Mouse (Mus musculus): ENCODE results near the gene Ppp2r5c. TPM values are rescaled to one million over a fixed set of nuclear protein-coding genes. Genes with fewer than 3 reads are reported as not detected.

Ppp2r5c gene
- polyA plus RNA-seq, 1 experiment = 24.4 TPM

- Histone ChIP-seq H3K27me3 (replicated peaks) (no peaks in the 10 kb centered on the region), H3K4me1 (peaks cover 93% of the 10 kb centered on the region), H3K9me3 (no peaks in the 10 kb centered on the region), H3K4me3 (replicated peaks) (peak overlapping the region; percentile 84), H3K36me3 (replicated peaks; ENCODE audit: low read length) (peaks cover 37% of the 10 kb centered on the region)
- TF ChIP-seq GATA1 (IDR thresholded peaks at IDR 0.05; ENCODE audit: borderline replicate concordance, low read length) (no peak), FLI1 (IDR thresholded peaks at IDR 0.05; ENCODE audit: low read length) (no peak)
Measured at GRCm38 (mm10) chr12:110460418-110461300, 13.7 kb downstream of the Ppp2r5c start.

DNA sequence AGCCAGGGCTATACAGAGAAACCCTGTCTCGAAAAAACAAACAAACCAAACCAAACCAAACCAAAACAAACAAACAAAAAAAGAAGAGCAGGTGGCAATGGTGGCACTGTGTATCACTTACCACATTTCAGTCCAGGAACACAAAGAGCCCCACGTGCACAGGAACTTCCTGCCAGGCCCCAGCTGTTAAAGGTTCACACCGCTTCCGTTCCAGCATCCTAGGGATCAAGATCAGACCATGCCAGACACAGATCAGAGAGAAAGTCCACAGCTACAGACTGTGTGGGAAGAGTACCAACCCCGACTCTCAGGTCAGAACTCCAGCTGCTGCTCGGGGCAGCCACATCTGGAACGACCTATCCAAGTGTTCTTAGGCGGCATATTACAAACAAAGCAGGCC, 16.8 kb downstream of the Ppp2r5c start:
- TF ChIP-seq GATA1 (IDR thresholded peaks at IDR 0.05; ENCODE audit: borderline replicate concordance, low read length) (no peak), FLI1 (IDR thresholded peaks at IDR 0.05; ENCODE audit: low read length) (no peak)
- H3K9me3 ChIP-seq = no peaks in the 10 kb centered on the region
- no peak overlapping the region for H3K4me3 ChIP-seq (replicated peaks)
- no peaks in the 10 kb centered on the region for H3K27me3 ChIP-seq (replicated peaks)
- H3K36me3 ChIP-seq (replicated peaks; ENCODE audit: low read length) = peaks cover 55% of the 10 kb centered on the region
- peaks cover 69% of the 10 kb centered on the region for H3K4me1 ChIP-seq

GRCm38 (mm10) chr12:110471426-110471825, 24.5 kb downstream of the Ppp2r5c start:
- Histone ChIP-seq H3K36me3 (replicated peaks; ENCODE audit: low read length) (peaks cover 85% of the 10 kb centered on the region), H3K4me1 (peaks cover 39% of the 10 kb centered on the region), H3K9me3 (peaks cover 10% of the 10 kb centered on the region; the same call in 1 of the 2 replicates), H3K4me3 (replicated peaks) (no peak overlapping the region), H3K27me3 (replicated peaks) (no peaks in the 10 kb centered on the region)
- TF ChIP-seq FLI1 (IDR thresholded peaks at IDR 0.05; ENCODE audit: low read length) = no peak
- TF ChIP-seq GATA1 (IDR thresholded peaks at IDR 0.05; ENCODE audit: borderline replicate concordance, low read length) = no peak

DNA sequence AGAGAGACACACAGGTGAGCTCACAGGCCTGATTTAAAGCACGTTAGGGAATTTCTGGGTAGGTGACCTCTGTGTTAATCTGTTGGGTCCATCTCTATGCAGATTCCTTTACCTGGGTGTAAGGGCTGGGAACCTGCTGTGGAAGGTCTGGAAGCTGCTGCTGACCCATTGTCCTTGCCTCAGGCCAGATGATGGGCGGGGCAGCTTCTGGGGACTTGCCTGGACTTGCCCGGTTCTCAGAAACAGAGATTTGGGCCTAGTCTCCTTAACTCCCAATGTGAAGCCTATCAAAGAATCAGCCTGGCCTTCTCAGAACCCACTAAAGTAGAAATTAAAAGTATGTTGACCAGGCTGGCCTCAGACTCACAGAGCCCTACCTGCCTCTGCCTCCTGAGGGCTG, 25.3 kb downstream of the Ppp2r5c start:
- H3K36me3 ChIP-seq (replicated peaks; ENCODE audit: low read length) = peaks cover 87% of the 10 kb centered on the region
- TF ChIP-seq FLI1 (IDR thresholded peaks at IDR 0.05; ENCODE audit: low read length) (no peak), GATA1 (IDR thresholded peaks at IDR 0.05; ENCODE audit: borderline replicate concordance, low read length) (no peak)

DNA sequence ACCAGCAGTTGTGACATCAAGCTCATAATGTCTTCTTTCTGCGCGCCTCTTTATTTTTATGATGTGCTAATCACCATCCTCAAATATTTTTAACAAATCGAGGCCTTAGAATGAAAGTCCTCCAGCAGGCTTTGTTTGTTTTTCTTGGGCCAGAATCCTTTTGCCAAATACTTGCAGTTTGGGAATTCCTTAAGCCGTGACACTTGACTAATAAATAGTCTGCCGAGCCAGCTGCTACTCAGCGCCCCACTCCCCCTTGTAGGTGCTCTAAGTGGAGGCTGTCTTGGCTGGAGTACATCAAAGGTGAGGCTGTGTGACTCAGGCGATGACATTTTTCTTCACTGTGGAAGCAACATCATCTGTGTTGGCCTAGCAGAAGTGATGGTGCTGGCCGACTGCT, 27.6 kb downstream of the Ppp2r5c start:
- Histone ChIP-seq H3K4me3 (replicated peaks) (no peak overlapping the region), H3K9me3 (0 out of 2 replicates have a peak, but pooled peaks cover 5% of the 10 kb centered on the region), H3K36me3 (replicated peaks; ENCODE audit: low read length) (peaks cover 89% of the 10 kb centered on the region), H3K4me1 (peaks cover 34% of the 10 kb centered on the region), H3K27me3 (replicated peaks) (no peaks in the 10 kb centered on the region)
- TF ChIP-seq FLI1 (IDR thresholded peaks at IDR 0.05; ENCODE audit: low read length) (no peak), GATA1 (IDR thresholded peaks at IDR 0.05; ENCODE audit: borderline replicate concordance, low read length) (no peak)

More for the DNA sequence above, 25.3 kb downstream of the Ppp2r5c start:
- peaks cover 10% of the 10 kb centered on the region; the same call in 1 of the 2 replicates for H3K9me3 ChIP-seq
- H3K27me3 ChIP-seq (replicated peaks) = no peaks in the 10 kb centered on the region
- H3K4me1 ChIP-seq = peaks cover 42% of the 10 kb centered on the region
- no peak overlapping the region for H3K4me3 ChIP-seq (replicated peaks)

- H3K36me3 ChIP-seq (replicated peaks; ENCODE audit: low read length) = peaks cover 89% of the 10 kb centered on the region
Measured at GRCm38 (mm10) chr12:110476561-110476960, 29.6 kb downstream of the Ppp2r5c start.

GRCm38 (mm10) chr12:110477906-110478305, 31.0 kb downstream of the Ppp2r5c start:
- H3K9me3 ChIP-seq = no peaks in the 10 kb centered on the region
- H3K4me3 ChIP-seq (replicated peaks) = no peak overlapping the region
- TF ChIP-seq FLI1 (IDR thresholded peaks at IDR 0.05; ENCODE audit: low read length) (no peak), GATA1 (IDR thresholded peaks at IDR 0.05; ENCODE audit: borderline replicate concordance, low read length) (no peak)
- H3K36me3 ChIP-seq (replicated peaks; ENCODE audit: low read length) = peaks cover 89% of the 10 kb centered on the region
- no peaks in the 10 kb centered on the region for H3K27me3 ChIP-seq (replicated peaks)
- H3K4me1 ChIP-seq = peaks cover 42% of the 10 kb centered on the region

More at GRCm38 (mm10) chr12:110476561-110476960, 29.6 kb downstream of the Ppp2r5c start:
- H3K9me3 ChIP-seq = no peaks in the 10 kb centered on the region
- TF ChIP-seq FLI1 (IDR thresholded peaks at IDR 0.05; ENCODE audit: low read length) (no peak), GATA1 (IDR thresholded peaks at IDR 0.05; ENCODE audit: borderline replicate concordance, low read length) (no peak)
- H3K4me1 ChIP-seq = peaks cover 51% of the 10 kb centered on the region
- no peak overlapping the region for H3K4me3 ChIP-seq (replicated peaks)
- H3K27me3 ChIP-seq (replicated peaks) = no peaks in the 10 kb centered on the region

DNA sequence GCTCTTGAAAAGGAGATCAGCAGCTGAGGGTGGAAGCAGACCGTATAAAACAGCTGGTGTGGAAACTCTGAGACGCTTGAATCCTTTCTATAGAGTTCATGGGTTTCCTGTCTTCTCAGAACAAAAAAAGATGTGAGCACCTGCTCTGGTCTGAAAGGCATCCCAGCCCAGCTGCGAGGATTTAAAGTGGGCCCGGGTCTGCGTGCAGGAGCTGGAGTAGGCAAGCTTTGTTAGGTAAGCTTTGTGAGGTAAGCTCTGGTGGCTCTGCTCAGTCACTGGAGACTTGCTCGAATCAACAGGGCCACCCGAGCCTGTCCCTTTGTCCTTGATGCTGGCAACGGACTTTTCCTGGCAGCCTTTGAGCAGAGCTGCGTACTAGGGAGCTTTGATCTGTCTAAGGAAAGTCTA, 31.7 kb downstream of the Ppp2r5c start:
- Histone ChIP-seq H3K9me3 (no peaks in the 10 kb centered on the region), H3K36me3 (replicated peaks; ENCODE audit: low read length) (peaks cover 96% of the 10 kb centered on the region), H3K4me3 (replicated peaks) (no peak overlapping the region), H3K27me3 (replicated peaks) (no peaks in the 10 kb centered on the region), H3K4me1 (peaks cover 44% of the 10 kb centered on the region)
- TF ChIP-seq FLI1 (IDR thresholded peaks at IDR 0.05; ENCODE audit: low read length) = no peak

GRCm38 (mm10) chr12:110479268-110479667, 32.3 kb downstream of the Ppp2r5c start:
- H3K36me3 ChIP-seq (replicated peaks; ENCODE audit: low read length) = peaks cover 96% of the 10 kb centered on the region

GRCm38 (mm10) chr12:110480701-110481100, 33.8 kb downstream of the Ppp2r5c start:
- H3K27me3 ChIP-seq (replicated peaks) = no peaks in the 10 kb centered on the region

More at GRCm38 (mm10) chr12:110479268-110479667, 32.3 kb downstream of the Ppp2r5c start:
- TF ChIP-seq FLI1 (IDR thresholded peaks at IDR 0.05; ENCODE audit: low read length) (no peak), GATA1 (IDR thresholded peaks at IDR 0.05; ENCODE audit: borderline replicate concordance, low read length) (no peak)
- Histone ChIP-seq H3K4me3 (replicated peaks) (no peak overlapping the region), H3K9me3 (no peaks in the 10 kb centered on the region), H3K27me3 (replicated peaks) (no peaks in the 10 kb centered on the region), H3K4me1 (peaks cover 51% of the 10 kb centered on the region)

More at GRCm38 (mm10) chr12:110480701-110481100, 33.8 kb downstream of the Ppp2r5c start:
- no peaks in the 10 kb centered on the region for H3K9me3 ChIP-seq
- peaks cover 82% of the 10 kb centered on the region for H3K36me3 ChIP-seq (replicated peaks; ENCODE audit: low read length)
- H3K4me1 ChIP-seq = peaks cover 48% of the 10 kb centered on the region
- H3K4me3 ChIP-seq (replicated peaks) = no peak overlapping the region
- TF ChIP-seq FLI1 (IDR thresholded peaks at IDR 0.05; ENCODE audit: low read length) (no peak), GATA1 (IDR thresholded peaks at IDR 0.05; ENCODE audit: borderline replicate concordance, low read length) (no peak)
